ENCODE assay signal across 18 mouse cellular contexts in genomic region chr12:84614524-84614923, GRCm38 (mm10). TPM values are rescaled to one million over a fixed set of nuclear protein-coding genes. Genes with fewer than 3 reads are reported as not detected.
DNase-seq lines count a peak whose midpoint lies in the region; ATAC-seq lines count a peak whose summit lies in the region.
"Had no signal": no experiment of that assay in that cellular context is flagged by ENCODE, and none has a peak within 500 bp of the region (broad histone marks: within the 10 kb centered on the region; RNA-seq: fewer than 3 reads in every experiment).

No protein-coding gene starts in this region.

- 82% methylated on average over 7 of the region's 7 CpGs for WGBS in hindbrain, embryonic 13.5 days

- no peak overlapping the region for H3K4me2 ChIP-seq in hindbrain, embryonic 13.5 days
- H3K4me2 ChIP-seq: heart, embryonic 15.5 days; hindbrain, embryonic 15.5 days; liver, embryonic 12.5 days had no signal

- peaks cover 7% of the 10 kb centered on the region for H3K4me1 ChIP-seq in hindbrain, embryonic 13.5 days (replicated peaks)

- no peak overlapping the region for H3K9ac ChIP-seq in hindbrain, embryonic 13.5 days
- H3K9ac ChIP-seq: heart, embryonic 15.5 days; hindbrain, embryonic 15.5 days; liver, embryonic 12.5 days had no signal

- no peaks in the 10 kb centered on the region for H3K9me3 ChIP-seq in hindbrain, embryonic 13.5 days
- H3K9me3 ChIP-seq: heart, embryonic 15.5 days; hindbrain, embryonic 15.5 days; liver, embryonic 12.5 days had no signal

- ATAC-seq in frontal cortex, adult (ENCODE audit: low TSS enrichment) = peak; percentile 79
- ATAC-seq in hindbrain, embryonic 13.5 days (ENCODE audit: low FRiP score) = no peak
- ATAC-seq in erythroblast, adult 5-6 weeks (replicated peaks; ENCODE audit: low FRiP score, poor library complexity, severe bottlenecking) = no peak
- ATAC-seq: liver, embryonic 12.5 days had no signal

- no peak overlapping the region for H3K4me3 ChIP-seq in hindbrain, embryonic 13.5 days
- H3K4me3 ChIP-seq: heart, embryonic 15.5 days; hindbrain, embryonic 15.5 days; liver, embryonic 12.5 days had no signal

- H3K27me3 ChIP-seq in hindbrain, embryonic 13.5 days = no peaks in the 10 kb centered on the region
- H3K27me3 ChIP-seq: CH12.LX; heart, embryonic 15.5 days; hindbrain, embryonic 15.5 days; liver, embryonic 12.5 days had no signal

- peaks cover 7% of the 10 kb centered on the region for H3K36me3 ChIP-seq in hindbrain, embryonic 13.5 days
- H3K36me3 ChIP-seq: heart, embryonic 15.5 days; hindbrain, embryonic 15.5 days had no signal

- no peak for DNase-seq in frontal cortex, postnatal 14 days (ENCODE audit: low spot score in 2 of 2)
- DNase-seq in 3134 (ENCODE audit: extremely low read depth, insufficient read length, low spot score) = peak; percentile 69
- DNase-seq in adrenal gland, postnatal 10 days = peak; percentile 63
- peak; percentile 45 to 58 for DNase-seq in lung, adult 18-20 months
- DNase-seq in embryo, embryonic 10 days (ENCODE audit: low spot score) = no peak
- DNase-seq: cerebellum, adult 8-10 months had no signal

- H3K27ac ChIP-seq in hindbrain, embryonic 13.5 days = no peak overlapping the region
- H3K27ac ChIP-seq: heart, embryonic 15.5 days; hindbrain, embryonic 15.5 days; kidney, postnatal 0 days; liver, embryonic 12.5 days had no signal

RNA-seq across cellular contexts. Expression of gene Abcd4, which starts 2.7 kb away (rescaled TPM):
- 10 to 100 TPM in 1 of 2 experiments, 1 to 10 TPM in 1; 10.0 to 14.6 TPM for total RNA-seq in adrenal gland, postnatal 10 days (2021)
- 12.4 and 13.8 TPM in 2 replicates for polyA plus RNA-seq in hindbrain, embryonic 13.5 days (2015; fragmentation: Nextera tagmentation; extraction: Ambion mirVana)
- total RNA-seq in erythroblast, adult 5-6 weeks (2015; ENCODE audit: low replicate concordance) = 0.38 and 2.3 TPM in 2 replicates
- total RNA-seq in erythroblast, adult 5-6 weeks (2017; ENCODE audit: low replicate concordance) = 0.77 and 2.0 TPM in 2 replicates

RNA-seq across cellular contexts. Expression of gene Vrtn, which starts 26.3 kb away (rescaled TPM):
- not detected for total RNA-seq in adrenal gland, postnatal 10 days (2021)
- not detected in 2 replicates for polyA plus RNA-seq in hindbrain, embryonic 13.5 days (2015; fragmentation: Nextera tagmentation; extraction: Ambion mirVana)
- total RNA-seq in erythroblast, adult 5-6 weeks (2015; ENCODE audit: low replicate concordance) = not detected in 2 replicates
- not detected in 2 replicates for total RNA-seq in erythroblast, adult 5-6 weeks (2017; ENCODE audit: low replicate concordance)
- total RNA-seq: CH12.LX; layer of hippocampus, postnatal 14 days; megakaryocyte-erythroid progenitor cell, adult 5-6 weeks had no signal
- polyA plus RNA-seq: embryonic facial prominence, embryonic 11.5 days; heart, embryonic 15.5 days; kidney, postnatal 0 days; liver, embryonic 12.5 days; stomach, embryonic 16.5 days had no signal

RNA-seq across cellular contexts. Expression of gene Vsx2, which starts 45.0 kb away (rescaled TPM):
- not detected for total RNA-seq in adrenal gland, postnatal 10 days (2021)
- polyA plus RNA-seq in hindbrain, embryonic 13.5 days (2015; fragmentation: Nextera tagmentation; extraction: Ambion mirVana) = 5.4 and 10.1 TPM in 2 replicates
- total RNA-seq in erythroblast, adult 5-6 weeks (2015; ENCODE audit: low replicate concordance) = not detected in 2 replicates
- total RNA-seq in erythroblast, adult 5-6 weeks (2017; ENCODE audit: low replicate concordance) = not detected in 2 replicates
- total RNA-seq: CH12.LX; megakaryocyte-erythroid progenitor cell, adult 5-6 weeks had no signal
- polyA plus RNA-seq: heart, embryonic 15.5 days; kidney, postnatal 0 days; liver, embryonic 12.5 days; stomach, embryonic 16.5 days had no signal

Comparison
In these comparisons a context has a peak if more than half of its experiments do, and no peak if none do; other contexts are left out.
1. DNase-seq: peak in 3134 (single experiment), adrenal gland, postnatal 10 days (single experiment) and lung, adult 18-20 months (2 of 2); none in frontal cortex, postnatal 14 days (0 of 2) and embryo, embryonic 10 days (single experiment).